Mouse (Mus musculus) E14TG2a.4 (cell line): ENCODE results near the gene Mllt6.
A peak's percentile ranks its signal among the peaks of the same experiment; 100 is the strongest.
"Not testable (repeated sequence)": the region's sequence is repeated elsewhere in the genome, so short reads cannot be mapped to it uniquely, and the experiment has no call there.

Experiments
- H3K27me3 ChIP-seq: 2 replicates; pipeline ENCODE4 v1.6.1; 2014; ENCODE audit warnings: low read length, control low read depth; ENCODE audit not compliant: insufficient read depth
- H3K36me3 ChIP-seq: 2 replicates; pipeline ENCODE4 v1.6.1; 2014; ENCODE audit warnings: low read length, control low read depth; ENCODE audit not compliant: insufficient read depth
- H3K4me1 ChIP-seq: replicated peaks from 2 replicates; pipeline ENCODE4 v1.6.1; 2014; ENCODE audit warnings: low read depth, low read length, control low read depth
- H3K4me3 ChIP-seq: replicated peaks from 2 replicates; pipeline ENCODE4 v1.5.1; 2014; ENCODE audit warnings: mild to moderate bottlenecking, low read length
- H3K9me3 ChIP-seq: 2 replicates; pipeline ENCODE4 v1.6.1; 2014; ENCODE audit warnings: low read length, control low read depth
- CTCF ChIP-seq: conservative IDR thresholded peaks from 2 replicates; pipeline ENCODE4 v1.5.1; 2014; ENCODE audit warnings: low read length
- NANOG ChIP-seq: IDR thresholded peaks from 2 replicates; pipeline ENCODE4 v1.6.1; 2014; ENCODE audit warnings: borderline replicate concordance, low read length, mixed read lengths
- POU5F1 ChIP-seq: IDR thresholded peaks from 2 replicates; pipeline ENCODE4 v1.6.1; 2014; ENCODE audit warnings: low read length, borderline replicate concordance

Gene Mllt6

DNA sequence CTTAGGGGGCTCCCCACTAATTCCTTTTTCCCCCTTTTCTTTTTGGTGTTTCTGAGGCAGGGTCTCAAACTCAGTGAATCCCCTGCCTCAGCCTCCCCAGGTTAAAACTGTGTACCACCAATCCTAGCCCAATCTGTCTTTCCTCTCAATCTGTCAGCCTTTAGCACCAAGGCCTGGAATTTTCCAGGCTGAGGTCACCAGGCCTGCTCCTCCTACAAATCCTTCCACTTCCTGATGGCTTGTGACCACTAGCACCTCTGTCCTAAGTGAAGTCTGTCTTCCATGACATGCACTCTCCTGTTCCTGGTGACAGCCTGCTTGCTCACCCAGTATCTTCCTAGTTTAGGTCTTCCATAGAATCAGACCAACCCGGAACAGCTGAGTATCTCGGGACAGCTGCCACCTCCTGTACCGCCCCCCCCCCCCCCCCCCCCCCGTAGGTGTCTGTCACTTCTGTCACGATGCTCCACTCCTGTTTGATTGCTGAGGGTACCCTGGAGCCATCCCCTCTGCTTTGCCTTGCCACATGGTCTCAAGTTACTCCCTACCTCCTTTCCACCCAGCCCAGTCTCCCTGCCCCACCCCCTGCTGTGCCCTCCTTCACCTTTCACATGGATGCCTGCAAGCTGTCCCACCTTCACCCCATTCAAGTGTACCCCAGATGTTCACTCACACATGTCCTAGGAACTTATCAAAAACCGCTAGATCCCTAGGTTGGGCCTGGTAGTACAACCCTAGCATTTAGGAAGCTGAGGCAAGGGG lies 5.8 kb upstream of the Mllt6 start:
- peak overlapping the region; percentile 94 for H3K4me3 ChIP-seq

DNA sequence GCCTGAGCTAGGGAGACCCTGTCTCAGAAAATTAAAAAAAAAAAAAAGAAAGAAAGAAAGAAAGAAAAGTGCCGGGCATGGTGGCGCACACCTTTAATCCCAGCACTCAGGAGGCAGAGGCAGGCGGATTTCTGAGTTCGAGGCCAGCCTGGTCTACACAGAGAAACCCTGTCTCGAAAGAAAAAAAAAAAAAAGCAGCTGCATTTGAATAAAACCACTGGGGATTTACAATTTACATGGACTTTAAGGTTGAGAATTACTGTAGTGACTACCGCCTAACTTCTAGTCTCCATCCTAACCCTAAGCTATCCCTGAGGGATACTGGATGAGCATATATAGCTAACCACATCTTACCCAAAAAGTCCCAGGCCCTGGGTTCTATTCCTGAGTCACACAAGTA lies 5.2 kb upstream of the Mllt6 start:
- Histone ChIP-seq H3K4me3 (peak overlapping the region; percentile 94), H3K4me1 (peaks cover 73% of the 10 kb centered on the region), H3K36me3 (peaks cover 43% of the 10 kb centered on the region)
- H3K27me3 ChIP-seq, H3K9me3 ChIP-seq: not testable (repeated sequence)

More for the DNA sequence above, 5.8 kb upstream of the Mllt6 start:
- H3K36me3 ChIP-seq, result peaks cover 43% of the 10 kb centered on the region
- no peaks in the 10 kb centered on the region for H3K9me3 ChIP-seq
- TF ChIP-seq NANOG, result no peak
- no peak for TF ChIP-seq POU5F1
- no peak for TF ChIP-seq CTCF
- H3K27me3 ChIP-seq, result no peaks in the 10 kb centered on the region
- peaks cover 73% of the 10 kb centered on the region for H3K4me1 ChIP-seq

DNA sequence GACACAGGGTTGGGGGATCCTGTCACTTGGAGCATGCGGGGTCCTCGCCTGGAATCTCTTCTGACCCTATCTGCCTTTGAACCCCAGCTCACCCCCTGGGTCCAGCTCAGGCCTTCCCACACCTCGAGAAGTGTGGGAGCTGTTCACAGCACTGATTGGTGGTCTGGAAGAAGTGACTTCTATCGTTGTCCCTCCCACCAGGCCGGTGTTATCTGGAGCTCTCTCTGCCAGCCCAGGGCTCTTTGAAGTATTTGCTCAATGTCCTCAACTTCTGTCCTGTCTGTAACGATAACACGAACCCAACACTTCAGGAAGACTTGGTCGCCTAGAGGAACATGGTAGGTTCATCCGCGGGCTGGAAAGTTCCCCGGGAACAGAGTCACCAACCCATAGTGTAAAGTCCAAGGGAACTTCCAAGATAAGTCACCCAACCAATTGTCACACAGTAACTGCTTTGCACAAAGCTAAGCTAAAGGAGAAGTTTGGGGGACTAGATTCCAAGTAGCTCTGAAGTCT lies 4.4 kb upstream of the Mllt6 start:
- peaks cover 67% of the 10 kb centered on the region for H3K4me1 ChIP-seq
- H3K4me3 ChIP-seq, result peak overlapping the region; percentile 94
- no peak for TF ChIP-seq NANOG
- no peak for TF ChIP-seq CTCF
- TF ChIP-seq POU5F1, result no peak
- no peaks in the 10 kb centered on the region for H3K9me3 ChIP-seq
- no peaks in the 10 kb centered on the region for H3K27me3 ChIP-seq
- peaks cover 40% of the 10 kb centered on the region for H3K36me3 ChIP-seq

DNA sequence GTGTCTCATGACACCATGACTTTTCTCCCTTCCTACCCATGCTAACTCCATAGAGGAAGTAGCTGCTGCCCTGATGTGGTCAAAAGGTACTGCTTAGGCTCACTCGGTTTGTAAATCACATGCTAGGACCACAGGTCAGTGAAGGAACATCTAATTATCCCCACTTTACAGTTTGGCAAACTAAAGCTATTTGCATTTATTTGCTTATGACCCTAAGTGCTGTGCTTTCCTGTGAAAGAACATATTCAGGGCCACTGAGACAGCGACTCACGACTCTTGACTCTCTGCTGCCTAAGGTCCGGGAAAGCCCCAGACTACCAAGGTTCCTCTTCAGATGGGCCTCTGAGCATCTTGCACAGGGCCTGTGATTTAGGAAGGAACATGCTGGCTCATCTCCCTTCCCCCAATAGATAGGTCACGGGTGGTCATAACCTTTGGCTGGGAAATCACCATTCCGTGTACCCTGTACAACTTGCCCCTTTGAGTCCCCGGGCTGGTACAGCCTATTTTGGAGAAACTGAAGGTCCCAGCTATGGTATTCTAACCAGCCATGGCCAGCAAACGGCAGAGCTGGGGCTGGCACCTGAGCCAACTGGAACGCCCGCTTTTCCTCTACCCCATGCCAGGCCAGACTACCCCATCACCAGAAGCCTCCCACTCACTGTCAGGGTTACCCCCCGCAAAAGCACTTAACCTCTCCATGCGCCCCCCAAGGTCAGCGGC lies 3.8 kb upstream of the Mllt6 start:
- H3K36me3 ChIP-seq, result peaks cover 33% of the 10 kb centered on the region

DNA sequence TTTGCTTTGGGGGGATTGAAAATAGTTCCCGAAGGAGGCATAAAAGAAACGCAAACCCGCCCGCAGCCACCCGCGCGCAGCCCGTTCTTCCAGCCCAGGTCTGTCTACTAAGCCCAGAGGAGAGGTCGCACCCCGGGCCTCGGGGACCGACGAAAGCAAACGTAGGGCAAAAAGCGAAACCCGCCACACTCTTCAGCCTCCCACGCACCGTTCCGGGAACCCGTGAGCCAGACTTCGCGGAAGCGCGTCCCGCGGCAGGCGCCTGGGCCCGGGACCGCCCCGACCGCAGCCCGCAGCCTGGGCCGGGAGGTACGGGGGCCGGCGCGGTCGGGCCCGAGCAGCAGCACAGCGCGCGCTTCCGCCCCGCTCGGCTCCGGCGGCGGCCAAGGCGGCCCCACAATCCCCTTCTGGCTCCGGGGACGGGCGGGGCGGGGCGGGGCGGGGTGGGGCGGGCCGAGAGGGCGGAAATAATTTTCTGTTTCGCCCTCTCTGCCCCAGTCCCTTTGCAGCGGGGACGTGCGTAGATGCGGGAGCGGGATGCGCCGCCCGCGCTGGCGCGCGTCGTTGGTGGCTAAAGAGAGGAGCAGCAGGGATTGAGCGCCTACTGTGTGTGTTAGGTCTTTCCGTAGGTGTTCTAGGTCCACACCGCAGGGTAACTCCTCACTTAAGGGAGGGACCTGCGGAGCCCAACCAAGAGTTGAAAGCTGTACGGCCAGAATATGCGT lies 3.1 kb upstream of the Mllt6 start:
- peak overlapping the region; percentile 94 for H3K4me3 ChIP-seq
- H3K36me3 ChIP-seq, result peaks cover 28% of the 10 kb centered on the region
- TF ChIP-seq POU5F1 (no peak), CTCF (no peak), NANOG (no peak)
- peaks cover 59% of the 10 kb centered on the region for H3K4me1 ChIP-seq
- no peaks in the 10 kb centered on the region for H3K9me3 ChIP-seq
- no peaks in the 10 kb centered on the region for H3K27me3 ChIP-seq

More for the DNA sequence above, 3.8 kb upstream of the Mllt6 start:
- H3K9me3 ChIP-seq, result no peaks in the 10 kb centered on the region
- TF ChIP-seq CTCF, result no peak
- TF ChIP-seq POU5F1, result no peak
- TF ChIP-seq NANOG, result no peak
- H3K4me3 ChIP-seq, result peak overlapping the region; percentile 94
- no peaks in the 10 kb centered on the region for H3K27me3 ChIP-seq
- peaks cover 61% of the 10 kb centered on the region for H3K4me1 ChIP-seq

DNA sequence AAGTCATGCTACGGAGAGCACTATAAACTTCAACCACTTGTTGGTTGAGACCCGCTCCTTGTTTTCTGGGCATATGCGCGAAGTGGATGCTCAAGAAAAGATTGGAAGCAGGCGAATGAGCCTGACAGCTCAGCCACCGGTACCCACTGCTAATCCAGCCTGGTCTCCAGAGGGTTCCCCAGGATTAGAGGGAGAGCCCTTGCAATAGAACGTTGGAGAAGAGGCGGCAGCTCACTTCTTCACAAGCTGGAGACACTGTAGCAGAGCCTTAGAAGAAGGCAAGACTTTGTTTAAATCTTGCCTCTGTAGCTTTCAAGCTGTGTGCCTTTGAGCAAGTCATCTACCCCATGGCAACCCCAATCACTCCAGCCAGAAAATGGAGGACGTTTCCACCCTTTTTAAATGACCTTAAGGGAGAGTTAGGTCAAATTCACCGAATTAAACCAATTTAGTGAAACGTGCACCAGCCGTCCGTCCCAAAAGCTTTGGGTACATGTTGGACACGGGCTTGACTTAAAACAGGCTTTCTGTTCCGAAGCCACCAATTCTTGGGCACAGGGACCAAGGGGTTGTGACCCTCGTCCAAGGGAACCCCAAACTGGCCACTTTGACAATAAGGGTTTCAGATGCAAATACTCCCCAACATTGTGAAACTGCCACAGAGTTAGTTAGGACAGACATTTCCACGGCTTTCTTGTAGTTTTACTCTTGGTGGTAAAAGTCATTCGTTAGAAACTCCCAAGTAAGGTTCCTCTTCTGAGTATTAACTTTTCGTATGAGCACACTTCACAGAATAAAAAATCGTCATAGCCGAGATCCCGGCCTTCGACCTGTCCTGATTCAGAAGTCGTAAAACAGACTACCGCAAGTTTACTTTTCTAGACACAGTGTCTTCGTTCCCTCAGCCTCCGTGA lies 2.2 kb upstream of the Mllt6 start:
- Histone ChIP-seq H3K4me3 (peak overlapping the region; percentile 94), H3K36me3 (peaks cover 28% of the 10 kb centered on the region), H3K27me3 (no peaks in the 10 kb centered on the region), H3K4me1 (peaks cover 59% of the 10 kb centered on the region), H3K9me3 (no peaks in the 10 kb centered on the region)
- TF ChIP-seq CTCF, result no peak
- no peak for TF ChIP-seq POU5F1
- no peak for TF ChIP-seq NANOG

DNA sequence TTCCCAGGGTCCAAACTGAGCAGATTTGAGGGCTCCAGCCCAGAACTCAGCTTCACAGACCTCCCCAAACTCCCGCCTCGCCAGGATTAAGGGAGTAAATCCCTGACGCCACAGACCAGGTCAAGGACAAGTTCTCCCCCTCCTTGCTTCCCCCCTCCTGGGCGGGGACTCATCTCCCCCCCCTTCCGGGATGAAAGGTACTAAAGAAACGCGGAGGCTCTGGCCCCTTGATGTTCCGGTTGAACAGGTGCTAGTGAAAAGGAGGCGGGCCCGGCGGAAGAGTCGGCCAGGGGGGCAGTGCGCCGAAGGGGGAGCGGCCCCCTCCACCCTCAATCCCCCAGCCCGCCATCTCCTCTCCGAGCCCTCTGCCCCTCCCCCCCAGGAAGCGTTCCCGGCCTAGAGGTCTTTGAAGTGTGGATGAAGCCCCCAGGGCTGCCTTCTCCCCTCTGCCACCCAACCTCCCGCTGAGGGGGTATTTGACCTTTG lies 1.5 kb upstream of the Mllt6 start:
- H3K4me3 ChIP-seq, result peak overlapping the region; percentile 94
- no peaks in the 10 kb centered on the region for H3K9me3 ChIP-seq
- H3K4me1 ChIP-seq, result peaks cover 59% of the 10 kb centered on the region
- H3K27me3 ChIP-seq, result no peaks in the 10 kb centered on the region
- peaks cover 30% of the 10 kb centered on the region for H3K36me3 ChIP-seq
- TF ChIP-seq NANOG, result no peak
- TF ChIP-seq POU5F1, result no peak
- no peak for TF ChIP-seq CTCF
